Mouse (Mus musculus): ENCODE data around the gene Tmem208. TPM values are rescaled to one million over a fixed set of nuclear protein-coding genes. Genes with fewer than 3 reads are reported as not detected.

Gene Tmem208
- polyA plus RNA-seq, 1 experiment = 67.8 TPM

DNA sequence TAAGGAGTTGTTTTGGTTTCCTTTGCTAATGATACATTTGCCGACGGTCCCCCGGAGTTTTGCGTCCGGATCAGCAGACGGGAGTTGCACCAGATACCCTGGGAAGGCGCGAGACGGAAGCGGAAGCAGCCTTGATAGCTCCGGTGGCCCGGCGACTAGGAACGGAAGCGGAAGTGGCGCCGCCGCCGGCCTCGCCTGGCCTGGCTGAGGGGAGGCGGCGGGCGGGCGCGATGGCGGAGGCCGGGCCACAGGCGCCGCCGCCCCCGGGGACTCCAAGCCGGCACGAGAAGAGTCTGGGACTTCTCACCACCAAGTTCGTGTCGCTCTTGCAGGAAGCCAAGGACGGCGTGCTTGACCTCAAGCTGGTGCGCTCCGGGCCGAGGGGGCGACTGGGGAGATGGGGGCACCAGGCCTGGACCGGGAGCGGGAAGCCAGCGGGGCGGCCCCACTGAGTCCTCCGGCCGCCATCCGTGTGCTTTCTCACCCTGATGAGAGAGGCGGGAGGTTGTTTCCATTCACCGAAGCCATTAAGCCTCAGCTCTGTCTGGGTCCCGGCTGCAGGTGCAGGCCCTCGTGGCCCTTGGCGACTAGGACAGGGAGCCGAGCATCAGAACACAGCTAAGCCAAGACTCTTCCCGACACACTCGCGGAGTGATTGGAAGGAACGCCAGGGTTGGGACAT lies 28.5 kb upstream of the Tmem208 start, which contains the start of gene E2f4:
Gene E2f4, plus strand, starts transcription at position 153 of the 682 bp plus-strand sequence.
- Histone ChIP-seq H3K4me1 (ENCODE audit: control insufficient read depth, insufficient read depth, insufficient read length) (peaks cover 10% of the 10 kb centered on the region; the same call in 1 of the 2 replicates), H3K27me3 (ENCODE audit: control insufficient read depth, insufficient read depth, low read length) (no peaks in the 10 kb centered on the region), H3K36me3 (ENCODE audit: control insufficient read depth, insufficient read depth, low read length) (peaks cover 24% of the 10 kb centered on the region), H3K4me3 (ENCODE audit: extremely low read depth, insufficient read depth, insufficient read length) (peak within 1 kb of the TSS; percentile 88), H3K27ac (ENCODE audit: insufficient read depth, low read length) (peak within 1 kb of the TSS; percentile 58)
- WGBS = 1% methylated on average over 58 of the region's 58 CpGs
- TF ChIP-seq CTCF (IDR thresholded peaks at IDR 0.05; ENCODE audit: extremely low read depth, insufficient read depth, insufficient read length, insufficient replicate concordance) (no peak), POLR2A (IDR thresholded peaks at IDR 0.05; ENCODE audit: low read depth, low read length) (peak; percentile 44)
- DNase-seq (ENCODE audit: low read depth in 1 of 2, low spot score in 2 of 2) = peak; percentile 71 to 90

DNA sequence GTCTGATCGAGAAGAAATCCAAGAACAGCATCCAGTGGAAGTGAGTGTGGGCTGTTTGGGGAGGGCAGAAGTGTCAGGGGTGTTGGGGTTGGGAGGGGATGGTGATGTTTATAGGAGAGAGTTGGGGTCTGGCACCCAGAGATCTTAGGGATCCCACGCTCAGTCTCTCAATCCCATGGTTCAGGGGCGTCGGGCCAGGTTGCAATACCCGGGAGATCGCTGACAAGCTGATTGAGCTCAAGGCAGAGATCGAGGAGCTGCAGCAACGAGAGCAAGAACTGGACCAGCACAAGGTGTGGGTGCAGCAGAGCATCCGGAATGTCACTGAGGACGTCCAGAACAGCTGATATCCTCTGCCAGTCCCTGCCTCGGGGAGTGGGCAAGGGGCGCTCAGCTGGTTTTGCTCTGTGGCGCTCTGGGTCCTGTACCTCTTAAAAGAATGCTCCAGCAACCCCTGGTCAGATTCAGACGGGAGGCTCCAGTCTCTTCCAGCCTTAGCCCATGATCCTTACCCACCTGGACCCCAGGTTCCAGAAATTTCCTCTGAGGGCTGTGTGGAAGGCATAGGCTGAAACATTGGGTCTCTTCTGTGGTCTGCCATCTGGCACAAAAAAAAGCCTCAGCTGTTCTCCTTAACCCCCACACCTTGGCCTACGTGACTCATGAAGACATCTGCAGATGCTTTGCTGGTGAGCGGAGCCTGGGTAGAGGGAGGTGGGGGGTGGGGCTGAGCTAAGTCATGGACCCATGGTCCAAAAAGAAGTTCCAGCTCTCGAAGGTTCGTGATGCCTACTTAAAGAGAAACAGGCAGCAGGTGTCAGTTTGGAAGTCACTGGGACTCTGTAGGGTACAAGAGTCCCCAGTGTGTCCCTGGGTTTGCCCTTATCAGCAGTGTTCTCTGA lies 27.6 kb upstream of the Tmem208 start:
- no peak for DNase-seq (ENCODE audit: low read depth in 1 of 2, low spot score in 2 of 2)
- no peaks in the 10 kb centered on the region for H3K27me3 ChIP-seq (ENCODE audit: control insufficient read depth, insufficient read depth, low read length)
- TF ChIP-seq POLR2A (IDR thresholded peaks at IDR 0.05; ENCODE audit: low read depth, low read length) (no peak), CTCF (IDR thresholded peaks at IDR 0.05; ENCODE audit: extremely low read depth, insufficient read depth, insufficient read length, insufficient replicate concordance) (no peak)
- peak overlapping the region; percentile 88 for H3K4me3 ChIP-seq (ENCODE audit: extremely low read depth, insufficient read depth, insufficient read length)
- no peak overlapping the region; the same call in 1 of the 2 replicates for H3K27ac ChIP-seq (ENCODE audit: insufficient read depth, low read length)
- WGBS = 48% methylated on average over 18 of the region's 18 CpGs
- H3K36me3 ChIP-seq (ENCODE audit: control insufficient read depth, insufficient read depth, low read length) = peaks cover 30% of the 10 kb centered on the region
- peaks cover 10% of the 10 kb centered on the region; the same call in 1 of the 2 replicates for H3K4me1 ChIP-seq (ENCODE audit: control insufficient read depth, insufficient read depth, insufficient read length)

DNA sequence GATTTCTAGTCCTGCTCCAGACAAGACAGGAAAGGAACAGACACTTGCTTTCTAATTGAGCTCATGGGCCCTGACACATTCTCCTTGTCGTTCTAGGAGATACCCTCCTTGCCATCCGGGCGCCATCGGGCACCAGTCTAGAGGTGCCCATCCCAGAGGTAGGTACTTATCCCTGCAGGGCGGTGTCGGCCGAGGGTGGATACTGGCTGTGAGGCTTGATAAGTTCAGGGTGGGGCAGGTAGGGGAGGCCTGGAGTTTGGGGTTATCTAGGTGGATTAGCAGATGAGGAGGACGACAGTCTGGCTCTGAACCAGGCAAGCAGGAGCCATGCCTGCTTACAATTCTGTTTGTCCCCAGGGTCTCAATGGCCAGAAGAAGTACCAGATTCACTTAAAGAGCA lies 26.2 kb upstream of the Tmem208 start:
- peaks cover 37% of the 10 kb centered on the region for H3K36me3 ChIP-seq (ENCODE audit: control insufficient read depth, insufficient read depth, low read length)
- no peak overlapping the region; the same call in 1 of the 2 replicates for H3K27ac ChIP-seq (ENCODE audit: insufficient read depth, low read length)

DNA sequence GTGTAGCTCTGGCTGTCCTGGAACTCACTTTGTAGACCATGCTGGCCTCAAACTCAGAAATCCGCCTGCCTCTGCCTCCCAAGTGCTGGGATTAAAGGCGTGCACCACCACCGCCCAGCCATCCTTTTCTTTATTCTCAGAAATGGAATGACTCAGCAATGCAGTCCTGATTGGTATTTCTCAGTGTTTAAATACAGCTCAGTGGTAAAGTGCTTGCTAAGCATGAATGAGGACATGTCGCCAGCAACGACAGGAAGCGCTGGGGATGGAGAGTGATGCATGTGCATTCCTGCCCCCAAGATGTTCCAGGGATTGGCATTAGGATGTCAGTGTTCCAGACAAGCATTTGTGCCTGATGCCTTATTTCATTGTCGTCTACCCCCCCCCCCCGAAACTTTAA lies 22.8 kb upstream of the Tmem208 start:
- no peak for TF ChIP-seq POLR2A (IDR thresholded peaks at IDR 0.05; ENCODE audit: low read depth, low read length)
- TF ChIP-seq CTCF (IDR thresholded peaks at IDR 0.05; ENCODE audit: extremely low read depth, insufficient read depth, insufficient read length, insufficient replicate concordance) = no peak
- Histone ChIP-seq H3K27me3 (ENCODE audit: control insufficient read depth, insufficient read depth, low read length) (no peaks in the 10 kb centered on the region), H3K4me1 (ENCODE audit: control insufficient read depth, insufficient read depth, insufficient read length) (peaks cover 6% of the 10 kb centered on the region; the same call in 1 of the 2 replicates), H3K27ac (ENCODE audit: insufficient read depth, low read length) (no peak overlapping the region), H3K36me3 (ENCODE audit: control insufficient read depth, insufficient read depth, low read length) (peaks cover 37% of the 10 kb centered on the region), H3K4me3 (ENCODE audit: extremely low read depth, insufficient read depth, insufficient read length) (no peak overlapping the region)
- 73% methylated on average over 8 of the region's 8 CpGs for WGBS
- DNase-seq (ENCODE audit: low read depth in 1 of 2, low spot score in 2 of 2) = no peak

More for the DNA sequence above, 26.2 kb upstream of the Tmem208 start:
- Histone ChIP-seq H3K27me3 (ENCODE audit: control insufficient read depth, insufficient read depth, low read length) (no peaks in the 10 kb centered on the region), H3K4me3 (ENCODE audit: extremely low read depth, insufficient read depth, insufficient read length) (no peak overlapping the region), H3K4me1 (ENCODE audit: control insufficient read depth, insufficient read depth, insufficient read length) (peaks cover 10% of the 10 kb centered on the region; the same call in 1 of the 2 replicates)
- DNase-seq (ENCODE audit: low read depth in 1 of 2, low spot score in 2 of 2) = no peak
- TF ChIP-seq POLR2A (IDR thresholded peaks at IDR 0.05; ENCODE audit: low read depth, low read length) (no peak), CTCF (IDR thresholded peaks at IDR 0.05; ENCODE audit: extremely low read depth, insufficient read depth, insufficient read length, insufficient replicate concordance) (no peak)
- 85% methylated on average over 8 of the region's 8 CpGs for WGBS

DNA sequence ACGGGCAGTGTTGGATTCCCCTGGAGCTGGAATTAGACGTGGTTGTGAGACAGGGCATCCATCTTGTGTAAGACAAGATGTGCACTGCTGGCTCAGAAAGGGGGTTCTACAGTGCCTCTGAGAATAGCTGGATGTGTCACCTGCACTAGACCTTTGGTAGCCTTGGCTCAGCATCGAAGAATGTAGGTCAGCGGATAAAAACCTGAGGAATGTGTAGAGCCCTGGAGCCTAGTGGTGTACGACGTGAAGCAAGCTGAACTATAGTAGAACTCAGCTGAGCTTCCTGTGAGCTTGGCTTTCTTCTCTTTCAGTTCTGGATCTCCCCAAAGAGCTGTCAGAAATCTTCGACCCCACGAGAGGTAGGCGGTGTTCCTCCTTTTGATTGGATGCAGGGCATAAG lies 22.3 kb upstream of the Tmem208 start:
- H3K36me3 ChIP-seq (ENCODE audit: control insufficient read depth, insufficient read depth, low read length) = peaks cover 39% of the 10 kb centered on the region

DNA sequence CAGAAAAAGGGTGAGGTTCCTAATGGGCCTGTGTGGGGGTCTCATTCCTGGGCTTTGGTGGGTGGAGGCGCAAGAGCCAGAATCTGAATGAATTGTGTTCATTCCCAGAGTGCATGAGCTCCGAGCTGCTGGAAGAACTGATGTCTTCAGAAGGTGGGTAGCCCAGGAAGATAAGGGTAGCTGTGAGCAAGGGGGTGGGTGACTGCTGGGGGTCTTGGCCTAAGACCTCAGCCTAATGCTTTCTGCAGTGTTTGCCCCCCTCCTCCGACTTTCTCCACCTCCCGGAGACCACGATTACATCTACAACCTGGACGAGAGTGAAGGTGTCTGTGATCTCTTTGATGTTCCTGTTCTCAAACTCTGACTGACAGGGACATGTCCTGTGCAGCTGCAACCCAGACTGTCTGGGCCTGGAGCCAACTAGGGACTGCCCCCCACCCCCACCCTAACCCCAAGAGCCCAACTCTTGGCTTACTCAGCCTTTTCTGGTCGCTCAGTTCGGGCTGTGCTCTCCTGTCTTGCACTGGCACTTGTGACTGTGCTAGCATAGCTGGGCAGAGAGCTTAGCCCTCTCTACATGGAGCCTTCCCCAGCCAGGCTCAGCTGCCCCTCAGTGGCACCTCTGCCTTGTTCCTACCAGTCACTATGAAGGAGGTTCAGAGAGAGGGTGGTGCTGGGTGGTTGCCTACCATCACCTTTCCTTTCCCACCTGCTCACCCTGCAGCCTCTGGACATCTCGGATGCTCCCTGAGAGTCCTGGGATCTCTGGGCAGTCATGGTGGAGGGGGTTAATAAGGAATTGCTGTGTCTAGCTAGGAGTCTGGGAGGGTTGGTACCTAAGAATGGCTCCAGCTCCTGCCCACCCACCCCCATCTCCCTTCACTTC lies 21.6 kb upstream of the Tmem208 start:
- DNase-seq (ENCODE audit: low read depth in 1 of 2, low spot score in 2 of 2) = no peak

More for the DNA sequence above, 22.3 kb upstream of the Tmem208 start:
- Histone ChIP-seq H3K4me1 (ENCODE audit: control insufficient read depth, insufficient read depth, insufficient read length) (peaks cover 1% of the 10 kb centered on the region; the same call in 1 of the 2 replicates), H3K27me3 (ENCODE audit: control insufficient read depth, insufficient read depth, low read length) (no peaks in the 10 kb centered on the region), H3K4me3 (ENCODE audit: extremely low read depth, insufficient read depth, insufficient read length) (no peak overlapping the region), H3K27ac (ENCODE audit: insufficient read depth, low read length) (no peak overlapping the region)
- no peak for TF ChIP-seq CTCF (IDR thresholded peaks at IDR 0.05; ENCODE audit: extremely low read depth, insufficient read depth, insufficient read length, insufficient replicate concordance)
- TF ChIP-seq POLR2A (IDR thresholded peaks at IDR 0.05; ENCODE audit: low read depth, low read length) = no peak
- DNase-seq (ENCODE audit: low read depth in 1 of 2, low spot score in 2 of 2) = no peak
- WGBS = 77% methylated on average over 9 of the region's 9 CpGs

More for the DNA sequence above, 21.6 kb upstream of the Tmem208 start:
- TF ChIP-seq POLR2A (IDR thresholded peaks at IDR 0.05; ENCODE audit: low read depth, low read length) (no peak), CTCF (IDR thresholded peaks at IDR 0.05; ENCODE audit: extremely low read depth, insufficient read depth, insufficient read length, insufficient replicate concordance) (no peak)
- WGBS = 50% methylated on average over 9 of the region's 9 CpGs
- Histone ChIP-seq H3K36me3 (ENCODE audit: control insufficient read depth, insufficient read depth, low read length) (peaks cover 37% of the 10 kb centered on the region), H3K4me1 (ENCODE audit: control insufficient read depth, insufficient read depth, insufficient read length) (no peaks in the 10 kb centered on the region; the same call in 1 of the 2 replicates), H3K27ac (ENCODE audit: insufficient read depth, low read length) (peak overlapping the region; percentile 12; the same call in 1 of the 2 replicates), H3K4me3 (ENCODE audit: extremely low read depth, insufficient read depth, insufficient read length) (no peak overlapping the region), H3K27me3 (ENCODE audit: control insufficient read depth, insufficient read depth, low read length) (no peaks in the 10 kb centered on the region)
